Mouse (Mus musculus) cortical plate, adult 2 months (tissue): ENCODE results near the gene Tex52.

Experiments
- CTCF ChIP-seq: fragments of 200-500 bp; IDR thresholded peaks from 2 replicates; pipeline ENCODE4 v1.5.1; 2011; ENCODE audit warnings: mild to moderate bottlenecking, control low read depth, low read length; ENCODE audit not compliant: insufficient read depth; ENCODE audit errors: extremely low read depth
- POLR2A ChIP-seq: fragments of 200-500 bp; IDR thresholded peaks from 2 replicates; pipeline ENCODE4 v1.6.1; 2011; ENCODE audit warnings: mild to moderate bottlenecking, low read length, control low read depth; ENCODE audit not compliant: insufficient read depth; ENCODE audit errors: extremely low read depth

- TF ChIP-seq CTCF (no peak), POLR2A (no peak)
Measured at GRCm38 (mm10) chr6:128364721-128365120, 10.5 kb upstream of the Tex52 start.
